Mouse (Mus musculus): ENCODE results near the gene Leng9.
"Not testable (repeated sequence)": the region's sequence is repeated elsewhere in the genome, so short reads cannot be mapped to it uniquely, and the experiment has no call there.

The Leng9 gene
- long read RNA-seq, experiment 1, transcript Leng9-201 (1 exons, 2,460 nt) = major isoform, 12 of 12 reads
- long read RNA-seq, experiment 1, partial matches to known transcripts = 0 of 12 reads
- long read RNA-seq, experiment 1, other reads (novel, unspliced or antisense) = 0 of 12 reads
- long read RNA-seq, experiment 2, transcript Leng9-201 (1 exons, 2,460 nt) = major isoform, 13 of 13 reads
- long read RNA-seq, experiment 2, partial matches to known transcripts = 0 of 13 reads
- long read RNA-seq, experiment 2, other reads (novel, unspliced or antisense) = 0 of 13 reads

- intact Hi-C loops (cut with DNase I) = no loop called here
Measured at GRCm38 (mm10) chr7:4150059-4150541, at the start of gene Leng9. TSS of gene Leng9 (minus strand) at chr7:4150374.

GRCm38 (mm10) chr7:4178438-4178837, 28.3 kb upstream of the Leng9 start:
- intact Hi-C loops (cut with DNase I) = no loop called here

GRCm38 (mm10) chr7:4170193-4170938, 20.2 kb upstream of the Leng9 start:
- intact Hi-C loops (cut with DNase I) = no loop called here

- intact Hi-C loops (cut with DNase I) = no loop called here
Measured at GRCm38 (mm10) chr7:4167098-4167497, 16.9 kb upstream of the Leng9 start.

GRCm38 (mm10) chr7:4165286-4165685, 15.1 kb upstream of the Leng9 start:
- intact Hi-C loops (cut with DNase I) = no loop called here

- intact Hi-C loops (cut with DNase I) = no loop called here
Measured at GRCm38 (mm10) chr7:4164090-4164910, 14.1 kb upstream of the Leng9 start, which contains the start of gene Cdc42ep5. TSS of gene Cdc42ep5 (minus strand) at chr7:4164860.

- intact Hi-C loops (cut with DNase I) = no loop called here
Measured at GRCm38 (mm10) chr7:4163571-4164072, 13.4 kb upstream of the Leng9 start.

GRCm38 (mm10) chr7:4161596-4161995, 11.4 kb upstream of the Leng9 start:
- intact Hi-C loops (cut with DNase I) = not testable (repeated sequence)

GRCm38 (mm10) chr7:4154976-4155375, 4.8 kb upstream of the Leng9 start:
- intact Hi-C loops (cut with DNase I) = no loop called here

- intact Hi-C loops (cut with DNase I) = no loop called here
Measured at GRCm38 (mm10) chr7:4154356-4154755, 4.2 kb upstream of the Leng9 start.

- intact Hi-C loops (cut with DNase I) = no loop called here
Measured at GRCm38 (mm10) chr7:4151241-4151640, 1.1 kb upstream of the Leng9 start.

- intact Hi-C loops (cut with DNase I) = no loop called here
Measured at GRCm38 (mm10) chr7:4150811-4151221, 642 bp upstream of the Leng9 start.

- intact Hi-C loops (cut with DNase I) = loop anchor here (10.0 kb wide), 1 partner anchor 345 kb away; no protein-coding TSS in a partner anchor
Measured at GRCm38 (mm10) chr7:4149209-4150054, 742 bp downstream of the Leng9 start.

- intact Hi-C loops (cut with DNase I) = loop anchor here (10.0 kb wide), 1 partner anchor 346 kb away; no protein-coding TSS in a partner anchor
Measured at GRCm38 (mm10) chr7:4148341-4149208, 1.6 kb downstream of the Leng9 start.

- intact Hi-C loops (cut with DNase I) = loop anchor here (10.0 kb wide), 1 partner anchor 347 kb away; no protein-coding TSS in a partner anchor
Measured at GRCm38 (mm10) chr7:4147836-4148235, 2.3 kb downstream of the Leng9 start.

GRCm38 (mm10) chr7:4147371-4147770, 2.8 kb downstream of the Leng9 start:
- intact Hi-C loops (cut with DNase I) = loop anchor here (10.0 kb wide), 1 partner anchor 347 kb away; no protein-coding TSS in a partner anchor

- intact Hi-C loops (cut with DNase I) = loop anchor here (10.0 kb wide), 1 partner anchor 348 kb away; no protein-coding TSS in a partner anchor
Measured at GRCm38 (mm10) chr7:4146241-4147180, 3.7 kb downstream of the Leng9 start.

Measured in adrenal gland (tissue).